Mouse (Mus musculus) urinary bladder, postnatal 14 days (tissue): ENCODE data around the gene Scube3.
A peak's percentile ranks its signal among the peaks of the same experiment; 100 is the strongest.

Experiments used
- DNase-seq: peaks from one replicate; pipeline ENCODE4 v3.0.0; 2021; ENCODE audit warnings: low spot score

Scube3 gene

GRCm38 (mm10) chr17:28133193-28133592, 8.7 kb upstream of the Scube3 start:
- DNase-seq: peak; percentile 57

- no peak for DNase-seq
Observed at GRCm38 (mm10) chr17:28135496-28135895, 6.4 kb upstream of the Scube3 start.

GRCm38 (mm10) chr17:28136266-28136665, 5.7 kb upstream of the Scube3 start:
- DNase-seq: no peak

GRCm38 (mm10) chr17:28138013-28138412, 3.9 kb upstream of the Scube3 start:
- DNase-seq: no peak

- no peak for DNase-seq
Observed at GRCm38 (mm10) chr17:28138685-28139084, 3.3 kb upstream of the Scube3 start.

- no peak for DNase-seq
Observed at GRCm38 (mm10) chr17:28140431-28141204, 1.3 kb upstream of the Scube3 start.

GRCm38 (mm10) chr17:28141205-28141650, 713 bp upstream of the Scube3 start:
- no peak for DNase-seq

GRCm38 (mm10) chr17:28142700-28143610, 1.0 kb downstream of the Scube3 start:
- no peak for DNase-seq

GRCm38 (mm10) chr17:28143751-28144150, 1.8 kb downstream of the Scube3 start:
- DNase-seq: no peak

- DNase-seq: no peak
Observed at GRCm38 (mm10) chr17:28144241-28144640, 2.3 kb downstream of the Scube3 start.

GRCm38 (mm10) chr17:28148288-28148687, 6.3 kb downstream of the Scube3 start:
- DNase-seq: no peak

- no peak for DNase-seq
Observed at GRCm38 (mm10) chr17:28149734-28150133, 7.8 kb downstream of the Scube3 start.

- no peak for DNase-seq
Observed at GRCm38 (mm10) chr17:28150456-28150855, 8.5 kb downstream of the Scube3 start.

- DNase-seq: no peak
Observed at GRCm38 (mm10) chr17:28153095-28153494, 11.2 kb downstream of the Scube3 start.

- no peak for DNase-seq
Observed at GRCm38 (mm10) chr17:28154970-28155369, 13.0 kb downstream of the Scube3 start.

GRCm38 (mm10) chr17:28160361-28160760, 18.4 kb downstream of the Scube3 start:
- DNase-seq: no peak

- no peak for DNase-seq
Observed at GRCm38 (mm10) chr17:28161310-28161881, 19.5 kb downstream of the Scube3 start.

- peak; percentile 80 for DNase-seq
Observed at GRCm38 (mm10) chr17:28163666-28164065, 21.7 kb downstream of the Scube3 start.

- no peak for DNase-seq
Observed at GRCm38 (mm10) chr17:28170460-28171305, 28.7 kb downstream of the Scube3 start.

- DNase-seq: no peak
Observed at GRCm38 (mm10) chr17:28172690-28173089, 30.7 kb downstream of the Scube3 start.

GRCm38 (mm10) chr17:28176775-28177539, 35.0 kb downstream of the Scube3 start, which contains the start of gene Zfp523:
Zfp523 (plus strand) TSS chr17:28177129.
- DNase-seq: peak; percentile 90
